Mouse (Mus musculus): ENCODE measurements at regions not wholly inside any gene's neighbourhood (a gene's known extent, or its start where the extent isn't known, plus 50 kb on each side); places are given as distances from the start of the nearest gene placed in this dataset.

DNA sequence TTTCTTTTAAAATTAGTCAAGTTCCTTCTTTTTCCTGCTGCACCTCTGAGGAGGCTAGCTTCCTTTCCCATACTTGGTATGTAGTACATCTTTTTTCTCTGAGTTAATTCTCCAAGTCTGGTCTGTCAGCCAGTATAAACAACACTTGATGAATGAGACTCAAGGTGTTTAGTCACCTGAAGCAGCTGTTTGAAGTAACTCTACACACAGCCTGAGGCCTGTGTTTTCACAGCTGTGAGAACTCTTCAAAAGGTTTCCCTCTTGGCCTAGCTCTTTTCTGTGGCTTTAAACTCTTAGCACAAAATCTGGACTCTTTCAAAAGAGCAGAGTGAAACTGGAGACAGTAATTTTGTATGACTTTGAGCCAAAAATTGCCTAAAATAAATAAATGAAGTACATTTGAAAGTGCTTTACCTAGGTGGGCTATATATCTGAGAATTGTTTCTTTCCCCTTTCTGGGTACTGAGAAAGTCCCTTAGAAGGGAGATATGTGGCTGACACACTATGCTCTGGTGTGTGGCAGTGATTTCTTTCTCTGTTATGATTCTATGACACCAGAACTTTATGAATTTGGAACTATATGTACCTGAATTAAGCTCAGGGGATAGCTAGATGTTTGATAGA lies 1070.2 kb upstream of the Zeb2 start:
- DNase-seq (ENCODE audit: extremely low spot score, low spot score), result no peak

DNA sequence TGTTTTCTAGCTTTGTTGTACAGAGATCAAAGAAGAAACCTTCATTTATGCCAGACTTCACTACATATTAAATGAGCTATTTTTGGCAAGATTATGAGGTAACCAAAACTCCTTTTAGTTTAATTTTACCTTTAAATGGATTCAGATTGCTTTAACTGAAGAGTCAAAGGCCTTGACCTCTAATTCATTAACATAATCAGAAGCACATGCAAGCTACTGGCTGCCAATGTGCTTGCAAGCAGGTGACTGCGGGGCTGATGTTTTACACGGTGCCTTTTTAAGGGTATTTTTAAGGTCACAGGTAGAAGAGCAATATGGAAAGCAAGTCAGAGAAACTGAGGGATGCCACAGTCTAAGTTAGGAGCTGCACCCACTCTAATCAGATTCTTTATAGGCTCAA lies 1066.0 kb upstream of the Zeb2 start:
- no peak for DNase-seq (ENCODE audit: extremely low spot score, low spot score)

DNA sequence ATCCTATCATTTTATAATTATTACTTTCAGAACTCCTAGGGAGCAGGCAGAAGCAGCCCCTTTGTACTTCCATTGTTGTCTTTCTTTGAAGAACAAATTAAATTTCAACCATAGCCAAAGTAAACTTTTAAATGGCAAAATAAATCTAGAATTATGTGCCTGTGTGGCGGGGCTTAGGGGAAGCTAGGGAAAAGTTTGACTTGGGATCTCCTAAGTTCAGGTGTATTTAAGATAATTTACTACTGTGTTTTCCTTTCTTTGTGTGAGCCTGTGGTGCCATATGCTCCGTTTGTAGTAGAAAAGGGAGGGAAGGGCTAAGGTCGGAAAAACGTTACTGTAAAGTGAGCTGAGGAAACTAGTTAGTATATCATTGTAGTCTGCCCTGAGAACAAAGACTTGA lies 1062.5 kb upstream of the Zeb2 start:
- no peak for DNase-seq (ENCODE audit: extremely low spot score, low spot score)

DNA sequence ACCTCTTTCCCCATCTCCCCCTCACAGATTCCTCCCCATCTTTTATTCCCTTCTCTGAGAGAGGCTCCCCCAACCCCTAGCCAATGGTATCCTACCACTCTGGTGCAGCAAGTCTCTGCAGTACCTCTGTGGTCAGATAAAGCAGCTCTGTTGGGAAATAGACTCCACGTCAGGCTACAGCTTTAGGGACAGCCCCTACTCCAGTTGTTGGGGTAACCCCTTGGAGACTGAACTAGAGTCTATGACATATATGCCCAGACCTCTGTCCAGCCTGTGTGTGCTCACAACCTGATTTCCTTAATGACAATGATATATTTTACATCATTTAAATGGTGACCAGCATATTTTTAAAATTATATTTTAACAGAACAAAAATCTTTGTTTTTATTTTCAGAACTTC lies 1051.3 kb upstream of the Zeb2 start:
- no peak for DNase-seq (ENCODE audit: extremely low spot score, low spot score)

DNA sequence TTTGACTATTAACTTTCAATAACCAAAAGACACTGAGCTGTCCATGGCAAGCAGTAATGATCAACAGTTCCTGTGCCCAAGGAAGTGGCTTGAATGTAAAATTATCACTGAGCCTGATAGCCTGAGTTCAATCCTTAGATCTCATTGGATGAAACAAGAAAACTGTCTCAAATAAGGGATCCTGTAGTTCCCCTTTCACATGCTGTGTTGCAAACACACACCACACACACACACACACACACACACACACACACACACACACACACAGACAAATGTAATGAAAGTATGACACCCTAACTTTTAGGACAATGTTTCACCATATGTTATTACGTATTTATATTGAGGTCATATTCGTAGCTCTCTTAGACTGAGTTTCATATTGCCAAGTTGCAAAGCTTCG lies 1032.7 kb upstream of the Zeb2 start:
- no peak for DNase-seq (ENCODE audit: extremely low spot score, low spot score)

DNA sequence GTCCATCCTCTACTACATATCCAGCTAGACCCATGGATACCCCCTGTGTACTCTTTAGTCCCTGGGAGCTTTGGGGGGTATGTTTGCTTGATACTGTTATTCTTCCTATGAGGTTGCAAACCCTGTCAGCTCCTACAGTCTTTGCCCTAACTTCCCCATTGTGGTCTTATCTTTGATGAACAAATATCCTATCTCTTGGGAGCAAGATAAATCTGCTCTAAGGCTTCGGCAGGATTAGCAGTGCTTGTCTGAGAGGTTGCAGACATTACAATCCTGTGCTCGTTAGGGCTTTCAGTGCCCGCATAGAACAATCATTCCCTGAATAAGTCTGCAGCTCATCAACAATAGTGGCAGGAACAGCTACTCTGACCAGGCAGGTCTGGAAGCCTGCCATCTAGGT lies 1002.7 kb upstream of the Zeb2 start:
- no peak for DNase-seq (ENCODE audit: extremely low spot score, low spot score)

DNA sequence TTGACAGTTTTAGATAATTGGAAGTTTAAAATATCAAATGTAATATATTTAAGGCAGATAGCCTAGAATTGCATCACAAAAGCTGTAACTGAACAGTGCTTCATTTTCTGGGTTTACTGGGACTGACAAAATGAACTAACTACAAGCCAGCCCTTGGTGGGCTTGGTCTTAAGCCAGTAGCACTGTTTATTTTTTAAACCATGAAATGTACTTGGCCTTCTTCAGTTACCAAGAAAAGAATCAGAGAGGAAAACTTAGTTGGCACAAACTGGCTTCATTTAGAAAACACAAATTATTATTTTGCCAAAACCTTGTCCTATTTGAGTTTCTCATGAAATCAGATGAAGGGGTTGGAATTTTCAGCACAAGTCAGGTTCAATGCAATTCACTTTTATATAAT lies 989.8 kb upstream of the Zeb2 start:
- DNase-seq (ENCODE audit: extremely low spot score, low spot score), result no peak

DNA sequence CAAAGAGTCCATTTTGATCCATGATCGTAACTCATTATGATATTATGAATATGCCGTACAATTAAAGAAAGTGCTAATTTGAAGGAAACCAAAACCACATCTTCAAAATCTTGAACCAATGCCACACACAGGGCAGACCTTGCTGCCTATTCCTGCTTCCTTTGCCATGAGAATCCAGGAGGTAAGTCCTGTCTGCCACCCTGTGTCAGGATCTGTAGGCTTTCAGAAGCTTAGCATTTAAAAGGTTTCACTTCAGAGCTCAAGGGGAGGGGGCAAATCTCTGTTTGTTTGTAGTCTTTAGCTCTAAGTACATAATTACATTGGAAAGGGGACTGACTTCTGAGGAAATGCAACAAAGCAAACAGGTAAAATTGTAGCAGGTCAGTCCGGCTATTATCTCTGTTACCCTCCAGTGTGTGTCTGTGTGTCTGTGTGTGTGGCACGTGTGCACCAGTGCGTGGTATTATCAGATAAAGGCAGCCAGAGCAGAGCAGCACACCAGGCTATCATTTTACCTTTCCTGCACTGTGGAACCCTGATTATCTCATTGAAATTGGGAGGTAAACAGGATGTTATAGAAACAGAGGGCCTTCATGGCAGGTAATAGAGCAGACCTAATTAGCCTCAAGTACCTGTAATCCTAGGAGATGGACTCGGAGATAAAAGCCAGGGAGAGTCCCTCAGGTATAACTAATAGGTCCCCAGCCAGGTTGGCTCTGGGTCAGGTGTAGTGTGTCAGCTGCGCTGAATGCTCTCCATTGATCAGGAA lies 948.0 kb upstream of the Zeb2 start:
- DNase-seq (ENCODE audit: extremely low spot score, low spot score), result no peak

DNA sequence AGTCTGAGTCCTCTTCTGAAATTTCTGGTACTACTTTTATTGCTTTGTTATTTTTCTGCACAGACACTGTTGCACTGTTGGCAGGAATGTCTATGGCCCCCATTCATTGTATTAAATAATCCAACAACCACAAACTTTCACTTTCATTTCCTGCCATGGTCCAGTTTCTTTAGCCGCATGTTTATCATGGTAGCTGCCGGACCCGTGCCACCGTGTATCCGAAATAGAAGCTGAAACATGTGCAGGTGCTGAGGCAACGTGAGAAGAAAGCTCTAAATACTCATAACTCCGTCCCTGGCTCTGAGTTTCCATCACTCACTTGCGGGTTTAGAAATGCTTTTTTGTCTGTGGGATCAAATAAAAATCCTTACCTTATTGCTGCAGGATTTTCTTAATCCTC lies 938.5 kb upstream of the Zeb2 start:
- DNase-seq (ENCODE audit: extremely low spot score, low spot score), result no peak

DNA sequence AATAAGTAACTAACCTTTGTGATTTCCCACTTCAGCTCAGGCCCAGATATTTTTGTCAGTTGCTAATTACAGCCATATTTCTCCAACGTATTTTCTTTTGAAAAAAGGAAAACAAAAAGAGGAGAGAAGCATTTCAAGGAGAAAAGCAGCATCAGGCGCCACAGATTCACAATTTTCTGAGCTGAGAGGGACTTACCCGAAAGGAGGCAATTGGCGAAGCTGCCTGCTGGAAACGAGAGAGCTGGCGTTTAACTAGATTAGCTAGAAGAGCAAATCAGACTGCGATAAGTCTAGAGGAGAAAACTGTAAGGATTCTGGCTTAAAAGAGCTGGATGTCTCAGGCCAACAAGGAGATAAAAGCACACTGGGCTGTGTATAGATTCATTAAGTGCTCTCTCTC lies 937.7 kb upstream of the Zeb2 start:
- no peak for DNase-seq (ENCODE audit: extremely low spot score, low spot score)

DNA sequence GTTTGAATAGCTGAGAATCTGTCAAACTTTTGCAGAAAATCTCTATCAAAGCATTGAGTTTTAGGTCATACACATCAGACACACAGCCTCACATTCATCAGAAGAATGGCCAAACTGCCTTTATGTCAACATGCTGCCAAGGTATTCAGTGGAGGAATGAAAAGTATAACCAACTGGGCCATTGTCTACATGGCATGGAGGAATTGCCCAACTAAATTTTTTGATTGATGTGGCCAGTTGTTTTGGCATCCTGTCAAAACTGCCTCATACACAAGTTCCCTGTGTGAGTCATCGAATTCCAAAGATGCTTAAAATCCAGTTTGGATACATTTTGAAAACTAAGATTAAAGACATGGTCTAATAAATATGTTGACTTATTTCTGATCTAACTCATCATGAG lies 904.7 kb upstream of the Zeb2 start:
- DNase-seq (ENCODE audit: extremely low spot score, low spot score), result no peak

DNA sequence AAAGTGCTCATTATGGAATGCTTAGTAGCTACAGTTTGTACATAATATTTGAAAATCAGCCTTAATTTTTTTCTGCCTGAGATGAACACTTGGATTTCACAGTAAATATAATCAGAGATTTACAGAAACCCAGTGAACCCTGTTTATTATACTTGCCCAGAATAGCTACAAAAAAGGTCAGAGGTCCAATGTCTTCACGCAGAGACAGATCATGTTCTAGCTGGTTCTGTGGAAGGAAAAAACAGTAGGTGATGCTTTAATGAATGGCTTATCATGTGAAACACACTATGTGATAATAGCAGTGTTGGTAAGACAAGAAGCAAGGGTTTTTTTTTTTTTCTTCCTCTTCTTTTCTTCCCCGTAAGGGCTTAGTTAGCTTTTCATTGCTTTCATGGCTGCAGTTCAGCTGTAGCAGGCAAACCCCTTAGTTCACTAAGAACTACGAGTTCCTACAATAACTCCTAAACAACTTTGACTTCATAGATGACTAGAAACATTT lies 896.6 kb upstream of the Zeb2 start:
- DNase-seq (ENCODE audit: extremely low spot score, low spot score), result no peak

DNA sequence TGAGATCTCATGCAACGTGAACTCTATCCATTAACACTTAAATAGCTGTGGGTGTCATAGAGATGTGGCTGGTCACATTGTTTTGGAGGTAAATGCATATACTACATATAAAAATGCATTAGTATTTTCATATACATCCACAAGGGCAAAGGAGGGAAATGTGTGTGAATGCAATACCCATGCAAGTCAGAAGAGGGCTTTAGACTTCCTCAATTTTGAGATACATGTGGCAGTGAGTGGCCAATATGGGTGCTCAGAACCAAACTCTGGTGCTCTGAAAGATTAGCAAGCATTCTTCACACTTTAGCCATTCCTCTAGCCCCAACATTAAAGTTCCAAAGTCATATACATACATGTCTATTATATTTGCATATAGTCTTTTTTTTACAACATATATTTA lies 895.5 kb upstream of the Zeb2 start:
- no peak for DNase-seq (ENCODE audit: extremely low spot score, low spot score)

DNA sequence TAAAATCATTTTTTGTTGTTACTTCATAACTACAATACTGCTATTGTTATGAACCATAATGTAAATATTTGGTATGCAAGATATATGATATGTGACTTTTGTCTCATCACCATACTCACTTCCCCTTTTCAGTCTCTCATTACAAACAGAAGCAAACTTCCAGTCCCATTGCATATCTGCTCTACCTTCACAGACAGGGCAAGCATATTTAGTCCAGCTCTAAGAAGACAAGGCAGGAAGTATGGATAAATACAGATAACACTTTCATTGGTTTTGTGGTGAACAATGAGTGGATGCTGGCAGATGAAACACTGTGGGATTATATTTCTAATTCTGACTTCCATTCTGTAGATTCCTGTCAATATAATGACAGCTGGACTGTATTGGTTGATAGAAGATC lies 858.0 kb upstream of the Zeb2 start:
- no peak for DNase-seq (ENCODE audit: extremely low spot score, low spot score)

DNA sequence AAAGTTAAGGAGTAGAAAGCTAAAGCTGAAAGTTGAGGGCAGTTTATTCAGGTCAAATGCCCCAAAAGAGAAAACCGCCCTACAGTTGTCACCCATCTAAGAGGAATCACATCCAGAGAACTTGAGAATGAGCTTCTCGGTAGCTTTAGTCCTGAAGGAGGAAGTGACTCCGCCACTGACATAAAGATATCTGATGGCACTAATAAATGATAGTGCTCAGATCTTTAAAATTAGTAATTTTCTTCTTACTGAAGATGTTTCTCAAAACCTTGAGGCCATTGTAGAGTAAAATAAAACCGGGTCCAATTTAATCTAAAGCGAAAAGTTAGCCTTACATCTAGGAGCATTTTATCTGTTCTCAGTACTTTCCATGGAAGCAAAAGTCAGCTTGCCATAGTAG lies 851.4 kb upstream of the Zeb2 start:
- no peak for DNase-seq (ENCODE audit: extremely low spot score, low spot score)

DNA sequence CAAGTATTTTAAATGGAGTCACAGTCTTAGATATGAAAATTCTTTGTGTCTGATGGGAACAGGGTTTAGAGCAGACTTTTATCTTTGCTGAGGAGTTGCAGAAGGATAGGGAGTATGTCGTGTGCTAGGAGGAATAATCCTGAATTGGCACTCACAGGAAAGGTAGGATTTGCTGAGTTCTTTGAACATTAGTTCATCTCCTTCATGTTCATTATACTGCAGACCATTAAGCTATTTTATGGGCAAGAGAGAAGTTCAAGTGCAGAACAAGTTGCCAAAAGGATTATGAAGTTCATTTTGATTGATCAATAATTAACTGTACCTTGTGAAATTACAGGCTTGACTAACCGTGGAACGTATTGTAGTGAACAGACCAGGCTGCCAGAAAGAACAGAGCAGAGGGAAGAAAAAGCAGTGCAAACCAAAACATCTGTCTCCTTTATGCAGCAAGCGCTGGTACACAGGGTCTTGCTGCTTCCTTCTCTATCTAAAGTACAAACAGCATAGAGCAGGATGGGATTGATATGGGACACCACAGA lies 839.7 kb upstream of the Zeb2 start:
- no peak for DNase-seq (ENCODE audit: extremely low spot score, low spot score)

DNA sequence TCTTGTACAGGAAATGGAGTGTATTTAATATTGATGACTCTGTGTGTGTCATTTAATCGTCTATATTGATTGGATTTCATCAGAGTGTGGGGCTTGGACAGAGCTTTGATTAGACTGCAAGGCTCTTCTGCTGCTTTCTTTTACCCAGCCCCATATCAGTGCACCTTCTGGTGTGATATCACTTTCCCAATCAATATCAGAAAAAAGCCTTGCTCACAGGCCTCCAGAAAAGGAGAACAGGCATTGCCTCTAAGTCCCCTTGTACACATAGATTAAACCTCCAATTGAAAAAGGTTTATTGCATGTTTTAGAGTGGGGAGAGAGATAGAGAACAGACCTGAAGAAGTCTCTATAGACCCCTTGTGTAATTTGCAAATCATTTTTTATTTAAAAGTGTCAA lies 831.6 kb upstream of the Zeb2 start:
- no peak for DNase-seq (ENCODE audit: extremely low spot score, low spot score)

DNA sequence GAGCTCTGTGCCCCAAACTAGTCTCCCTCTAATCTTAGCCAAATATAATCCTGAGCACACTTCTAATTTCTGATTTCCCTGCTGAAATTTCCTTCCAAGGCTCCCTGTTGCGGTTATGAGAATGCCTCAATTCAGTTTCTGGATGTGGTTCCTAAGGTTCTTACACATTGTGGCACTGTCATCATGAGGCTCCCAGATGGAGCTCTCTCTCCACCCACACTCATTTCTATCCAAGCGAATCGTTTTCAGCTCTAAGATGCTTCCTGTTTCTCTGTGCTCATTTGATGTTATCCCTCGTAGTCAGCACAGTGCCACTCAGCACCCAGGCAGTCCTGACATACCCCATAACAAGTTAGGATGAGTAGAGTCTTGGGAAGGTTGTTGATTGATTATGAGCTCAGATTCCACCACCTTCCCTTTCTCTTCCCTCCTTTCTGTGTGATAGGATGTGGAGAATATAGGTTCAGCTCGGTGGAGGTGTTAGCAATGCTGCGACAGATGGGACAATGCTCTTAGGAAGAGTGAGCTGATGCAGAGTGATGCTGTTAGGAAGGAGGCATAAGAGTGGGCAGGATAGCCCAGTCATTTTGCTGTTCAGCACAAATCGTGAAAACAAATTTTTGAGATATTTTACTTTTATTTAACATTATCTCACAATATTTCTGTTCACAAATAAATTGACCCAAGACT lies 808.7 kb upstream of the Zeb2 start:
- no peak for DNase-seq (ENCODE audit: extremely low spot score, low spot score)

DNA sequence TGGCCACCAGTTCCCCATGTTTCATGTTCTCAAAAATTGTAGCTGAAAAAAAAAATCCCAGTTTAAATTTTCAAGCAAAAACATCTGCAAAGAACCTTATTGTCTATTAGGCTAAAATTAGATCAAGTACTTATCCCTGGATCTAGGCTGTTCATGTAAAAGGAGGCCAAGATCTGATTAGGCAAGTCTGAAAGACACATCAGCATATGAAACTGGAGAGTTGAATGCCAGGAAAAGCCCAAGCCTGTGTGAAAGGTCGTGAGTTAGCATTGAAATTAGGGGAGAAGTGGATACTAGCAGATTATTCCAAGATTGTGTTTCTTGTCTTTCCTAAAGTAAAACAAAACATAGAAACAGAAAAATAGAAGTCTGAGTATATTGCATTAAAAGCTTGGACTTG lies 791.7 kb upstream of the Zeb2 start:
- DNase-seq (ENCODE audit: extremely low spot score, low spot score), result no peak

DNA sequence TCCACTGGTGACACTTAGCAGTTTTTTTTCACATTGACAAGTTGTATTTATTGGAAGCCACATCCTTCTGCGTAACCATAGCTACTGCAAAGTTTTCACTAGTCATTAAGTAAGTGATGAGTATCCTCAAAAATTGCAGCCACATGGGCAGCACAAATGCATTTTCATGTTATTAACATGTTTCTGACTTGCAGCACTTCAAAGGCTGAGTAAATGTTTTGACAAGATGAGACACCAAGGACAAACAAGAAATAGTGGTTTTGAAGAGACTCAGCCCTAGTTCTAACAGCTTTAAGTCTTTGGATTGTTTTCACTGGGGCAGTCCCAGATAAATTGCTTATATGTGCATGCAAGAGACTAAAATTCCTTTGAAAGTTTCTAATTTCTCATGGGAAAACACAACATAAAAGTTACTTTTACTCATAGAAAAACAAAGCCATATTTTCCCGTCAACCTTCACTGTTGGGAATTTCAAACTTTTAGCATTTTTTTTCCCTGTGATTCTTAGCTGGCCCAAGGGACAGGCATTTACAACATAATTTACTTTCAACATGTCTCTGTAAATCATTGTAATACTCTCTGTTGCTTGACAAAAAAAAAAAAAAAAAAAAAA lies 787.5 kb upstream of the Zeb2 start:
- DNase-seq (ENCODE audit: extremely low spot score, low spot score), result no peak

DNA sequence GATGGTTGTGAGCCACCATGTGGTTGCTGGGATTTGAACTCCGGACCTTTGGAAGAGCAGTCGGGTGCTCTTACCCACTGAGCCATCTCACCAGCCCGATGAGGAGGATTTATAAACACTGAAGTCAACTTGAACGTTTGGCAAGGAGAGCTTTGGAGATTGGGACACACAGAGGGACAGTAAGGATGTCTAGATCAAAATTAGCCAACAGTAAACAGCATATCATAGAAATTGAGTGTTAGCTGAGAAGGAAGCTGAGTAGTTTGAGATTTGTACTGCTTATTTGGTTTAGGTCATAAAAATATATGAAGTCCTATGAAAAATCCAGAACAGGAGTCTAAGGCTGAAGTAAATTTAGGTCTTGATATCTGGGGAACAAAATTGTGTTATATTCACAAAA lies 786.9 kb upstream of the Zeb2 start:
- no peak for DNase-seq (ENCODE audit: extremely low spot score, low spot score)

DNA sequence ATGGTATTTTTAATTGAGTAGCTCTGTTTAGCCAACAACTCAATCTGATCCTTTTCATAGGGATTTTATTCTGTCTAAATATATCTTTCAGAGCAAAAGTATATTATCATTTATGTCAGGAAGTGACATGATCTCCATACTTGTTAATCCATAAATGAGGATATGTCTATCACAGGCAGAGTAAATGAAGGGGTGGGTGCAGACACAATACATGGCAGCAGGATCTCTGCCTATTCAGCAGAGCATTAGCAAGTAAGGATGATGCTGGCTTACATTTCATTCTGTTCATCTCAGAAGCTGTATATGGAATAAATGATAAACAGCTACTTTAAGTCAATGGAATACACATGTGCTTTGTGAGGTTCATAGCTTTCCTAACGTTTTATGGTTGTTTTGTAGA lies 786.2 kb upstream of the Zeb2 start:
- DNase-seq (ENCODE audit: extremely low spot score, low spot score), result no peak

Measured in neural tube, embryonic 10.5 days (tissue).